Mouse (Mus musculus): ENCODE data around the gene Arl3.

Gene Arl3

DNA sequence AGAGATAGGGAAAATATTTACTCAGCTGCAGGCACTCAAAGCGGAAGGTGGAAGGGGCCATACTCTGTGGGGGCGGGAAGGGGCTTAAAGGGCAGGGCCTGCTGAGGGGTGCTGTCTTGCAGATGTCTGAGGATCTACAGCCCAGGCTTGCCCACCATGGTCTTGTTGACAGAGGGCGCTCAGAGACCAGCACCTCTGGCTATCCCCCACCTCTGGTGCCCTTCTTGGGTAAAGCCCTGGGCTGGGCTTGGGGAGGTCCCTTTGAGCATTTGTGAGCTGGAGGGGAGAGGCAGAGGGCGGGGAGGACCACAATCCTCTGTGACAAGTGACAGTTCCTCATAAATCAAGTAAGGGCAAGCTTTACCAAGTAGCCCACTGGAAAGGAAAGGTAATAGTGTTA lies 39.9 kb downstream of the Arl3 start:
- no peak for DNase-seq (ENCODE audit: low spot score in 2 of 2)

DNA sequence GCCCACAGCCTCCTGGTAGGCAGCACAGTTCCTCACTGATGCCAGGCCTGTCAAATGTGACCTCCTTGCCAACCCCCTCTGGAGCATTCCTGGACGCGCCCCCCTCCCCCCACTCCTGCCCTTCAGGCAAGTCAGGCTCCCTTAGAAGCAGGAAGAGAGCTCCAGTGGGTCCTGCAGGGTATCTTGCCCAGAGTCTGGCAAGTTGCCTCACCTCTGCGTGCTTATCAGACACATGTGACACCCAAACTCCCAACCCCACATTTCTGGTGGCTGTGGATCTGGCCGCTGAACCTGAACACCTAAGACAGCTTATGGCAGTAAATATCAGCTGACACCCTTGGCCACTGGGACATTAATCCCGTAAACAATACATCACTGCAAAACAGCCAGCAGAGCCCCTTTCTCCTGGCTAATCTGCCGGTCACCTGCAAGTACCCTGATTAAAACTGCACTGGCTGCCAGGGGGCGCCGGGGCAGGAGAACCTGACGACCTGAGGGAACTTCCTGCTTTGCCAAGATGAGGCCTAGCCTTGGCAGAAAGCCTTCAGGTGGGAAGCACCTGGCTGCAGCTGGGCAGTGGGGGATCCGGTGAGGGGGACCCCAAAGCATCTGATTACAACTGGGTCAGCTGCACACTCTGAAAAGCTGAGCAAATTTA lies 40.8 kb downstream of the Arl3 start:
- no peak for DNase-seq (ENCODE audit: low spot score in 2 of 2)

DNA sequence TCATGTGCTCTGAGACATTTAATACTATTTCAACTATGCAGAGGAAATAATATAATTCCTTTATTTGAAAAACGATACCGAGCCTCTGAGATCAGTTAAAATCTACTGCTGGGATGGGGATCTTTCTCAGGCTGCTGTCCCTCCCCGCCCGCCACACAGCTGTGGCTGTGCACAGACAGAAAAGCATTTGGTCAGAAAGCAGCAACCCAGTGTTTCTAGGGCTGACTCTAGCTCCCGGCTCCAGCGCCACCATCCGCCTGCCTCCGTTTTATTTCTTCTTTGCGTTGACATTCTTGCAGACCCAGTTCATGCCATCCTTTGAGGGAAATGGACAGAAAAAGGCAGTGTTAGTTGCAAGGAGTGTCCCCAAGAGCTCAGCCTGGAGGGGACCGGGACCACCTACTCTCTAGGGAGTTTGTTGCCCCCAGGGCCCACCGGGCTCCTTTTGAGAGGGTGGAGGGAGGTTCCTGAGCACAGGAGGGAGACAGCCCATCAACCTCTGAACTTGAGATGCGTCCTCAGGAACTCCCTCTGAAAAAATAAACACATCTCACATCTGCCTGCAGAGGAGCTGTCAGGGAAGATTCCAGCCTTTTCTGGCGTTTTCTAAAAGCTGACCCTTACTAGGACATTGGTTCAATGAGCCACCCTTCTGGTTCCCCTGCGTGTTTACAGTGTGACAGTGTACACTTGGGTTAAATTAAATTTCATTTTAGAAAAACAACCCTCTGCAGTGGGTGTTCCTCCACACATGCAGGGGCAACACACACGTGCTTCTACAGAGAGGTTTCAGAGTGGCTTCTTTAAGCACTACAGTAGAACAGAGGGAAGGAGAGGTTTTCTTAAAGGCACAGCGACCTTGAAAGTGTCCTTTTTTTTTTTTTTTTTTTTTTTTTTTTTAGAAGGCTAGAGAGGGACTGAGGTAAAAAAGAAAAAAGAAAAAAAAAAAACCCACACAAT lies 41.6 kb downstream of the Arl3 start:
- no peak for DNase-seq (ENCODE audit: low spot score in 2 of 2)

DNA sequence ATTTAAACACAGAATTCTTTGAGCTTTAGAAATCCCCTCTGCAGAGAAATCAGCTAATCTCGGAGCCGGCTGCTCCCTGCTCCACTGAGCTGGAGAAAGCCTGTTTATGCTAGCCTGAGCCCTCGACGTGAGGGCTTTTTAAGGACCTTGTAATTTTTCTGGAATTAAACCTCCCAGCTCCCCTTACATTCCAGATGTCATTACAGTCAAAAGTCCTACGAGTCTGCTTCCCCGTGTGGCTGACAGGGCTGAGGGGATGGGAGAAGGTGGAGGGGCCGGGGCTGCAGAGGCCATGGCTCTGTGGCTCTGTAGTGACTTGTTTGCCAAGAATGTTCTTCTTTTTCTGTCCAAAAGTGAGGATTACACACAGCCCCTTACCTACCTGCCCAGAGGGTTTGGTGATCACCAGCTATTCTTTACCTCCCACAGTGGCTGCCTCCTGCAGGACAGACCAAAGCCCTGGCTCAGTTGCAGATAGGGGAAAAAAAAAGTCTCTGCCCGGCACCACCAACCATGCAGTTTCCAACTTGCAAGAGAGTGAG lies 42.5 kb downstream of the Arl3 start:
- DNase-seq (ENCODE audit: low spot score in 2 of 2) = no peak

DNA sequence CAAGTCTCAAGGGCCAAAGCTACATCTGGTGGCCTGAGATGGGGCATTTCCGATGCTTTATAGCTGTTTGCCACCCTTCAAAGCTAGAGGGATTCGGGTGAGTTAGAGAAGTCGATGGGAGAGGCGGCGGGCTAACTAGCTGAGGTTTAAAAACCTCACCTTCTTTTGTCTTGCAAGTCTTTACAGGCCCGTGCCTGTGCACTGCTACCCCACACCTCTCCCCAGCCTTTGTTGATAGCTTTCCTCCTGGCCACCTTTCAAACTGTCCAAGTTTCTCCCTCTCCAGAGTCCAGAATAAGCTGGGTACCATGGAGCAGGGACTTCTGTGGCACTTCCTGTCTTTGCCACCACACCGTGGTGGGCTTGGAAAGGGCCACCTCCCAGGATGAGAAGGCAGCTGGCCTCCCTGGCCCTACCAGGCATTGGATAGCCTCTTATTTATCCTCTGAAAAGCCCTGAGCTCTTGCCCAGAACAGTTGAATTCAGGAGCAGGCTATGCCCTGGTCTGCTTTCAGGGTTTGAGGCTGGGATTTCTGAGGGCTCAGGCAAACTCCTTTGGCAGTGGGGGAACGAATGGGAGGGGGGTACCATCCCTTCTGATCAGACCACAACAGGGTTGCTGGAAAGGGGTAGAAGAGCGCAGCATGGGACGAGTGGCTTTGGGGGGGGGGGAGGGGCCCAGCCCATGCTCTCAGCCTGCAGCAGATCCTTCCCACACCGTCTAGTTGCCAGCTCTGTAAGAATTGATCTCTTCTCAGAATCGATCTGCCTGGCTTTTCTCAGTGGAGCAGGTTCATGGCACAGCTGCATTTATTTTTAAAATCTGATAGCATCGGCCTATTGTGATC lies 43.2 kb downstream of the Arl3 start:
- no peak for DNase-seq (ENCODE audit: low spot score in 2 of 2)

DNA sequence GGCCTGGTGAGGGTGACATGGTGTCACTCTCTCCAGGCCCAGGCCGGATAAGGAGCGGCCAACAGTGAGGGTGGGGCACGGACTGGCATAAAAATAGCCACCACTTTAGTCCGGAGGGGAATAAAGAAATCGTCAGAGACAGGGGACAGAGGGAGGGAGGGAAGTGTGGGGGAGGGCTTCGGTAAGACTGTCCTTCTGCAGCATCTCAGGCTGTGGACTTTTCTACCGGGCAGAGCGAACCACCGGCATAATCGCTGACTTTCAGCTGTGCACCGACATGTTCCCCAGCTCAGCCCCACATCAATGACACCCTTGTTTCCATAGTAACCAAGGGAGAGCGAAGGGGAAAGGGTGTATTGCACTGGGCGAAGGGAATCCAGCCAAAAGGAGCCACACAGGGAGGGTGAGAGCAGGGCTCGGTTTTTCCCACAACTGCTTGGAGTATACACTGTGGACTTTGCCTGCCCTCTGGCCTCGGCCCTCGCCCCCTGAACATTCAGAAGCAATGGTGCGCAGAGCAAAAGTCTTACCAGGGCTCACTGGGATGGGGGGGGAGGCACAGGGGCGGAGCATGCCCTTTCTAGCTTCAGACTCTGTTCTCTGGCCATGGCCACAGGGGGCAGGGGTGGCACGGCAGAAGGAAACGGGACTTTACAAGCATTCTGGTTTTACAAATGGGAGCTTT lies 44.3 kb downstream of the Arl3 start:
- no peak for DNase-seq (ENCODE audit: low spot score in 2 of 2)

DNA sequence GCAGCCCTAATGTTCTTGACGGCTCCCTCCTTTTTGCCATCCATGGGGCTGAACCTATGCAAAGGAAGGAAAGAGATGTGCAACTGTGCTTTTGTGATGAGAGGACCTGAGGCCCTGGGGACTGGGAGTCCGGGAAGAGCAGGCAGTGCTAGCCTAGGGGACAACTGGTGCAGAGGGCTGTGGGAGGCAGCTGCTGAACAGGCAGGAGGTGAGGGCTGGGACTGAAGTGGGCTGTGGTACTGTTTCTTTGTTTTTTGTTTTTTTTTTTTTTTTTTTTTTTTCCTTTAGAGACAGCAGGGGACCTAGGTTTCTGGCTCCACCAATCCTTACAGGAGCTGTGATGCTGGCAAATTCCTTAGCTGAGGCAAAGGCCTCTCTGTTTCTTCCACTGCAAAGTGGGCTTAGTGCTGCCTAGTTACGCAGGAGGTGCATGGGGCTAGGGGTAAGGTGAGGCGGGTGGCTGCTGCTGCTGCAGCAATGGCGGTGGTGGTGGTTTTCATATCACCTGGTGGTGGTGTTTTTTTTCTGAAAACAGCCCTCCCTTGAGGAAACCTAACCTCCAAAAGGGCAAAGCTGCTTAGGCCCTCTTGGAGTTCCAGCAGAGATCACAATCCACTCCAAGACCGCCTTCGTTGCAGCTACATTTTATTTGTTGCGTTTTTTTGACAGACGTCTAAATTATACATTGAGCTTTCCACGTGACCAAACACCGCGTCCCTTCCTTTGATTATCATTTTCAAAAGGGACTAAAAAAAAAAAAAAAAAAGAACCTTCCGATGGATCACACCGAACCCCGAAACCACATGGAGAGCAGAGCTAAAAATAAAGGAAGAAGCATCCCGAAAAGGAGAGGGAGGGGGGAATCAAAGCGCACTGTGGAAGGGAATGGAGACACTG lies 45.1 kb downstream of the Arl3 start:
- DNase-seq (ENCODE audit: low spot score in 2 of 2) = no peak

DNA sequence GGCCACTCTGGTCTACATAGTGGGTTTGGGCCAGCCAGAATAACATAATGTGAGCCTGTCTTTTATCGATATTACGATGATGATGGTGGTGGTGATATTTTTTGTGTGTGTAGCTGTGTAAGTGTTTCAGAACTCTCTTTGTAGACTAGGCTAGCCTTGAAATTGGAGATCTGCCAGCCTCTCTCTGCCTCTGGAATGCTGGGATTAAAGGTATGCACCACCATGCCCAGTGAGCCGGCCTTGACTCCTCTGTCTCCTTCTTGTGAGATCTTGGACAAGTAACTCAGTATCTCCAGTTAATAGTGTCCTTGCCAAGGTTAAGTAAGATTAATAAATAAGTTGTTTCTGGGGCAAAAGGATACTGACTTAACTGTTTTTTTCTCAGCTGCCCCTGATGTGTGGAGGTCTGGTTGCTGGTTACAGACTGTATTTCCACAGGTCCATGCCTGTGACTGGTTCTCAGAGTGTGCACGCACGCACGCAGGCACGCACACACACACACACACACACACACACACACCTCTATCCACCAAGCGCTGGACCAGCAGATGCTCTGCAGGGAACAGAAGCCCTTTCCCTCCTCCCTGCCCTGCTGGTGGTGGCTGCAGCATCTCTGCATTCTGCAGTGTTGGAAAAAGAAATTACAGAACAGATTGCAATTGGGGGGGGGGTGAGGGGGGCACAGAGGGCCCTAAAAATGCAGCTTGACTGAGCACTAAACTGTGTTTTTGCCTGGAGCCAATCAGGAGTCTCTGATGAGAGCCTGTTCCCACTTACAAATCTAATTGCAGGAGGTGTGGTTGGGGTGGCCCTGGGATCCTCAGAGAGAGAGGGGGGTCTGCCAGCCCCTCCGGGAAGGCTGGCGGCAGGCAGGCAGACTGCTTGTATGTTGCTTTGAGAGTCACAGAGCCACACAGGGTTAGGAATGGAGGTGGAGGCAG lies 47.0 kb downstream of the Arl3 start:
- DNase-seq (ENCODE audit: low spot score in 2 of 2) = no peak

DNA sequence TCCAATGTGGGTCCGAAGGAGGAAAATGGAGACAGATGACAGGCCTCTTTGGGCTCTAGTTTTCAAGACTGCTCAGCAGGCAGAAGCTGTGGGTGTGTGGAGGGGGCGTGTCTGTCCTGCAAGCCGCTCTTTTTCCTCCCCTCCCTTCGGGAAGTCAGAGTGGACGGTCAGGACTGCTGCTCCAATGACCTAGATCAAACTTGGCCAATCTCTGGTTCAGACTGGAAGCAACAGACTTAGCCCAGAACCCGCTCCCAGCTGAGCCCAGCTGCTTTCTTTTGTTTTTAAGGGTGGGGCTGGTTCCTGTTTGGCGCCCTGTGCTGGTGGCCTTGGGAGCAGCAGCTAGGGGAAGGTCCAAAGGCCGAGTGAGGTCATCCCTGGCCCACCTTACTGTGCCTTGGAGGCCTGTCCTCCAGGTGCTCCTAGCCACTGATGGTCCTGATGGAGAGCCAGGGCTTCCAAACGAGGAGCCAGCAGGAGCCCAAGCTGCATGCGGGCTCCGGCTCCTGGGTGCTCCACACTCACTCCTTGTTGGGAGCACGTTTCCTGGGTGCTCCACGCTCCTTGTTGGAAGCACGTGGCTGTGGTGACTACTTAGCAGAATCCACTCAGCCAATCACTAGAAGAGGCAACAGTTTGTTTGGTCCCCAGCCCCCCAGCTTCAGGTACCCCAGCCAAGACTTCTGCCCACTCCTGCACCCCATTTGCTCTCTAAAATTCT lies 48.2 kb downstream of the Arl3 start:
- peak in 1 of 2 experiments; percentile 72 for DNase-seq (ENCODE audit: low spot score in 2 of 2)

DNA sequence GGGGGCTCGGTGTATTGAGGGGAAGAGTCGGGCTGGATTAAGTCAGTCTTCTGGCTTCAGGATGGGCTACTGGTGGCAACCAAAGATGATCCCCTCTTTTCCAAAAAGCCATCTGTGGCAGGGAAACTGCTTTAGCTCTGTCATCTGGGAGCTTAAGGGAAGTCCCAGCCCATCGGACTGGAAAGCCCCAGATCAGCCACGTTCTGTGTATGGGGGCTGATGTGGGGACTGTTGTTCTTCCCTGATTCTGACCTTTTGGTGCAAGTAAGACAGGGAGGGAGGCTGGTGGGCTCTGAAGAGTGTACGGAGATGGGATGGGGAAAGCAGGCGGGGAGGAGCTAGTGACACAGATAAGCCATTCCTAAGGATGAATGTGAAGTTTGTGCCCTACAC lies 48.9 kb downstream of the Arl3 start:
- DNase-seq (ENCODE audit: low spot score in 2 of 2) = no peak

DNA sequence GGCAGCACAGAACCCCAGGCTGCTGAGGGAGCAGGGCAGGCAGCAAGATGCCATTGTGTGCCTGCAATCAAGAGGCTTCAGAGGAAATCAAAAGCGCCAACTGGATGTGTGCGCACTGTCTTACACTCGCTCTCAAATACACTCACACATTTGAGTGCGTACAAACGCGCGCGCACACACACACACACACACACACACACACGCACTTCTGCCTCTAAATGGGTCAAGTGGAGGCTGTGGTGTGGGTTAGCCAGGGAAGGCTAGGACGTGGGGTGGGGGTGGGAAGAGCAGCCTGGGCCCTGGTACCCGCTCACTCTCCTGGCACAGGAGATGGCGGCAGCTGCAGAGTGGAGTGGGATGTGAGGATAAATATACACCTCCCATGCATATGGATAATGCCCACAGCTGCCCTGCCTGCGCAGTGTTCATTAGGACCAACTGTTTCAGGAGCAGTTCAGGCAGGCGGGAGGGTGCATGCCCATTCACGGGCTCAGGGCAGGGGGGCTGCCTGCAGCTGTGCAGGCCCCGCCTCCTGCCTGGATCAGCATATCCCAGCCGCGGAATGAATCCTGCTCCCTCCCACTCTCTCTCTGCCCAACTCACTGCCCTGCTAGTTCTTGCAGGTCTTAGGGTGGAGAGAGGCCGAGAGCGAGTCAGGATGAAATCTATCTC lies 49.4 kb downstream of the Arl3 start:
- DNase-seq (ENCODE audit: low spot score in 2 of 2) = no peak

DNA sequence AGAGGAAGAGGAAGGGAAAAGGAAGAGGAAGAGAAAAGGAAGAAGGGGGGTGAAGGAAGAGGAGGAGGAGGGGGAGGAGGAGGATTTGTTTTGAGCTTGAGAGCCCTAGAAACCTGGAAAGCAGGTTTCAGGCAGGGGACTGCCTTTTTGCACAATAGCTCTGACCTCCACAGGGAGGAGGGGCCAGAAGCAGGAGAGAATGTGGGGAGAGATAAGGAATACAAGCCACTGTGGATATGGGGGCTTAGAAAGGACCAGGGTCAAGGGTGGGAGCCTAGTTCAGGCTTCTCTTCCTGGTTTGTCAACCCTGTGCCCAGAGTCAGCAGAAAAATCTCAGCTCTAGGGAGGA lies 49.9 kb downstream of the Arl3 start:
- no peak for DNase-seq (ENCODE audit: low spot score in 2 of 2)

DNA sequence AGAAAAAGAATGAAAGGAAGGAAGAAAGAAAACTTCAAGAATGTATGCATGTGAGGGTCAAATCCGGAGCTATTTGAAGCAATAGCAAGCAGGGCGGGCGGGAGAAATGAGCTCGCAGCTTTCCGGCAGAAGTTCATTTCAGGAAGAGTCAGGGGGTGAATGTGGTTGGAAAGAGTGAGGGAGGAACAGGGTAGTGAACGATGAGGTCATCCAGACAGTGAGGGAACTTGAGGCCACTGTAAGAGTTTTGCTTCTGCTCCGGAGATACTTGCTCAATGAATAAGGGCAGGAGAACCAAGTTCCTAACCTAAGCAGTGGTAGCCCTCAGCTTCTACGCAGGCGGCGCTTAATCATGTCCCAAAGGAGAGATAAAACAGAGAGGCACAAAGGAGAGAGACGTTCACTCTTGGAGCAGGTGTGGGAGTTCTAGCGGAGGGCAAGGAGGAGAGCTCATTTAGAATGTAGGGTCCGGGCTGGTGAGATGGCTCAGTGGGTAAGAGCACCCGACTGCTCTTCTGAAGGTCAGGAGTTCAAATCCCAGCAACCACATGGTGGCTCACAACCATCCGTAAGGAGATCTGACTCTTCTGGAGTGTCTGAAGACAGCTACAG lies 50.5 kb downstream of the Arl3 start:
- no peak for DNase-seq (ENCODE audit: low spot score in 2 of 2)

DNA sequence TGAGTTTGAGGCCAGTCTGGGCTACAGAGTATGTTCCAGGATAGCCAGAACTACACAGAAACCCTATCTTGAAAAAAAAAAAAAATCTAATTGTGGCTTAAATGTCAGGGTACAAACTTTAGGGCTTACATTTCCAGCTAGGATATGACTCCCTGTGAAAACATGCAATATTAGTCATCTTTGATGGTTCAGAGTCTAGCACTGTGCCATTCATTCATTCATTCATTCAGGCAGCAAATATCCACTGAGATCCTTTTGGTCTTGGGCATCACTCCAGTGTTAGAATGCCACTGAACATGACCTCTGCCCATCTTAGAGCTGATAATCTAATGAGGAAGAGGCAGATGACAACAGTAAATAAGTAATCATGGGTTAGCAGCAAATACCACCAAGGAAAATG lies 51.3 kb downstream of the Arl3 start:
- DNase-seq (ENCODE audit: low spot score in 2 of 2) = no peak

DNA sequence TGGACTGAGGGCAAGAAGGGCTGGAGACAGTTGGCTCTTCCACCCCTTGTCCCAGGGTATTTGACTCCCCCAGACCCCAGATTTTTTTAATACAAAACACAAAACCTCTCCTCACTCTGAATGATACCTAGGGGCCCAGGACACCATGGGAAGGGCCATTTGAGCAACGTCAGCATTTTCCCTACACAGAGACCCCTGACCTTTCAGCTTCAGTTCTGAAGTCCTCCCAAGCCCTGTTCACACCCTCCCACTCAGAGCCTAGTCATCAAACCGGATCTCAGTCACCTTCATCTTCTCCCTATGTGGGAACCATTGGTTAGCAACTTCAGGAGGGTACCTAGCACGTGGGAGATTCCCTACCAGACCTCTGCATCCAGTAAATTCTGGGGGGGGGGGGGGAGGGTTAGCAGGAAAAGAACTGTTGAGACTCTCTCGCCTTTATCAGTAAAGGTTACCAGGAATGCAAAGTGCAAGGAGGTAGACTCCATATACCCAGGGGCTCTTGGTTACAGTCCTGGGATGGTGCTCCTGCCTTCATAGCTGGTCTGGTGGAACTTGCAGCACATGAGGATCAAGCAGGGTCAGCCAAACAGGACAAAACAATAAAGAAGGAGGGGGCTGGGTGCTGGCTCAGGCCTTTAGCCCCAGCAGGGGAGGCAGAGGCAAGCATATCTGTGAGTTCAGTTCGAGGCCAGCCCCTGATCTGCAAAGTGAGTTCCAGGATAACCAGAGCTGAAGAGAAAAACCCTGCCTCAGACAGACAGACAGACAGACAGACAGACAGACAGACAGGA lies 54.0 kb downstream of the Arl3 start:
- DNase-seq (ENCODE audit: low spot score in 2 of 2) = no peak

DNA sequence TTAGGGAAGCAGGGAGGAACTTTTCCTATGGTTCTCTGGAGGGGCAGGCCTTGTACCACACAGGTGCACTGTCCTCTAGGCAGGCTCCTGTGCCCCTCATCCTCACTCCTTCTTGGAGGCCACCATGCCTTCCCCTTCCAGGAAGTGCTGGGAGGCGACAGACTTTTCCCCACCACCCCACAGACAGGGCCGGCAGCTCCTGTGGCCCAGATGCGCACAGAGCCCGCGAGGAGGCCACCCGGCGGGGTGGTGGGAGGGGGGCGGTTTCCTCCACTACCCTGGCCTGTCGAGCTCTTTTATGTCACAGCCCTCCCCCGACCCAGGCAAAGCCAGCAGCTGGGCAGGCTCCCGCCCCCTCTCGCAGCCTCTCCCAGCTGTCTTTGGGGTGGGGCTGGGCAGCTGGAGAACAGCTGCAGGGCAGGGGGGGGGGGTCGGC lies 54.6 kb downstream of the Arl3 start:
- no peak for DNase-seq (ENCODE audit: low spot score in 2 of 2)

Data from urinary bladder, postnatal 36 days (tissue).